Mouse (Mus musculus) kidney, adult 8-10 months (tissue): ENCODE results near the gene Sez6l.

ENCODE experiments used
- DNase-seq, 2 experiments: peaks; one replicate each; pipeline ENCODE4 v3.0.0; 2022

The Sez6l gene

DNA sequence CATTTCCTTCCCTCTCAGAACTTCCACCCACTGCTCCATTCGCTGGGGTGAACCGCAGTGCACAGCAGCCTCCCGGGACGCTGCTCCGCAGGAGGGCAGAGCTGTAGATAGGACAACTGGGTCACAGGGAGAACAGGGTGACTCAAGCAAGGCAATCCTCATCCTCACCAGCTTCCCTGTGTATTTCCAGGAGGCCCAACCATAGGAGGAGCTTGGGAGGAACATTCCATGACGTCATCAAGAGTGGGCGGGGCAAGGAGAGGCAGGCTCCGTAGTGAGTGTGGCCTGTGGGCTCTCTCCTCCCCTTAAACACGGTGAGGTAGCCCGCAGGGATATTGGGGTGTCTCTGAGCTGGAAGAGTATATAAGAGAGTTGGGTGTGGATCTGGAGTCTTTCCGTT lies 83.5 kb downstream of the Sez6l start:
- peak in 1 of 2 experiments; percentile 13 for DNase-seq

DNA sequence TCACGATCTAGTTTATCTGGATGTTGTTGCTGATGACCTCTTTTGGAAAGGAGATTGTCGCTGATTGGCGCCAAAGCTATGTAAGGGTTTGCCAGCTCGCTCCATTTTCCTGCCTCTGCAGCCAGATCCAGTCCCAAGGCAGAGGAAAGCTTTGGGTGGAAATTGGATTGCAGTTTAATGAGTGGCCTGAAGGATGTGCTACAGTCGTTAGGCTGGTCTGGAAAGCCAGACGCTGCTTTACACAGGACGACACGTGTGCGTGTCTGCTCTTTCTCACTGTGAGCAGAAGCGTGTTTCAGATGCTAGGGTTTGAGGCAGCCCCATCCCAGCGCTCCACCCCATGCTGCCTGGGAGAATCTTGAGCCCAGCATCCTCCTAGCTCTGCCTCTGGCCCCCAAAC lies 85.5 kb downstream of the Sez6l start:
- no peak for DNase-seq

DNA sequence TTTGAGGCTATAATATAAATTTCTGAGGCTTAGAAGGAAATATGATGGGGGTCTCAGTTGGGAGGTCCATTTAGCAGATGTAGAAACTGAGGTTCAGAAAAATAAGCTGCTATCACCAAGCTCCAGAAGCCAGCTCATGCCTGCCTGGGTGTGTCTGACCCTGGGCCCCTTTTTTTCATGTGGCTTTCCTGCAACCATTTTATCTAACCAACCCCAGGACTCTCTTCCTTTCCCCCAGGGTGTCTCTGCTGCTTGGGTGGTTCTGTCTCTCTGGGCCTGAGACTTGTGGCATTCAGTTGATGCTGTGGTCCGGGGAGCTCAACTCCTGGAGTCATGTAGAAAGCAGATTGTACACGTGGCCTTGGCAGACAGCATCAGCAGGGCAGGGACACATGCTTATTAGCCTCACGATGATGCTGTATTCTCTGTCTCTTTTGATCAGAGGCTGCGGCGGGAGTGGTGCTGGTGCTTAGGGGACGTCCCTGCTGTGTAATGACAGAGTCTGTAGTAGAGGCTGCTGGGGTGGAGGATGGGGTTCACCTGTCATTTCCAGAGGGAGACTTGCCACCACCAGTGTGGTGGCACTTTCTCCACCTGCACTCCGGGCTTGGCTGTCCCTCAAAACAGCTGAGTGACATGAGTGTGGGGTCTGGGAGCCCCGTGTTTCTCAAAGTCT lies 88.7 kb downstream of the Sez6l start:
- DNase-seq, result no peak

DNA sequence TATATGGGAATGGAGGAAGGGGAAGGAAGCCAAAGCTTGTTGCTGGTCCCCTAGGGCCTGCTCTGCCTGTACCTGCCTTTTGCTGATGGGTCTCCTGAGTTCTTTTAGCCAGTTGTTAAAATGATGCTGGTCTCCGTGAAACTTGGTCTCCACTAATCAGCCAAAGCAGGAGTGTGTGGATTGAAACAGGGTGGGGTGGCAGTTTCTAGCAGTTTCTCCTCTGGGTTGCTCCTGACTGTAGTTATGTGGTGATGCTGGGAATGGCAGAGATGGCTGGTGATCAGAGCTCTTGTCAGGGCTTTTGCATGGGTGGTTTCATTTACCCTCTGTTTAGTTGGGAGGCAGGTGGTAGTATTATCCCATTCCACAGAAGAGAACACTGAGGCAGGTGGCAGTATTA lies 89.5 kb downstream of the Sez6l start:
- DNase-seq, result no peak

DNA sequence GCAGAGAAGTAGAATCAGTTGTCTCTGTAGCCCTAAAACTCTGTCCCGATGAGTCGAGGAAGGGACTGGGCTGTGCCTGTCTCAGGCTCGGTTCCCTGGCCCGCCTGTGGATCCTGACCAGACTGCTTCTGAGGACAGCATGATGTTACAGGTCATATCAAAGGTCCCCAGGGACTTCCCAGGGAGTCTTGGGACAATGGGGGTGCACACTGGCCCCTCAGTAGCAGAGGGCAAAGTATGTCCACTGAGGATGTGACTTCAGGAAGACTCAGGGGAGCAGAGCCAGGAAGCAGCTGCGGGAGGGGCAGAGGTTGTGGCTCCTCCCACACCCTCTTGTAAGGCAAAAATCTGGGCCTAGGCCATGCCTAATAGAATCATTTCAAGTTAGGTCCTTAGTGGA lies 90.6 kb downstream of the Sez6l start:
- DNase-seq, result peak; percentile 36 to 47

DNA sequence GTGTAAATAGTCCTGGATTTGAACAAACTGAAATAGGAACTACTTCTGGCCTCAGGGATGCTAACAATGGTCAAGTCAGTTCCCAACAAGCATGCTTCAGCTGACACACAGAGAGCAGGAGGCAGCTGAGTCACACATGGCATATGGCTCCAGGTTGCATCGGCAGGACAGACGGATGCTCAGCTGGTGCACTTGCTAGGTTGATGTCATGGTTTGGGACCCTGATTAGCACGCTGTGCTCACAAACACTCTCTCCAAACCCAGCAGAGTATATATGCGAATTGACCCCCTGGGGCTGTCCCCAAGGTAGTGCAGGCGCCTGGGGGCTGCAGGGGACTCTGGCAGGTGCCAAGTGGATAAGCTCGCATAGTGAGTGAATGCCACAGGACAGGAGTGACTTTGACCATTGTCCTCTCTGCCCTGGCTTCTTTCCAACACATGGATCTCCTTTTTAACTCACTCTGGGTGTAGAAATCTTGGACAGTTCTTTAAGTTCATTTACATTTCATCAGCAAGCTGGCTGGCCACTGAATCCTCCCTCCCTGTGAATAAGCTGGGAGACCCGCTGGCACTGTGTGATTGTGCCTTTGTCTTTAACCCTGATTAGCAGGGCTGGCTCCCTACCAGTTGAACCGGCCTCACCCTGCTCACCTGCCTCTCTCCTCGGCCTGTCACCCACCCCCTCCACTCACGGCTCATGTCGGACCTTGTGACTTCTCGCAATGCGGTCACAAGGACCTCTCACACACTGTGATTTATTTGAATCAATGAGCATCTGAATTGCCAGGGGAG lies 91.9 kb downstream of the Sez6l start:
- no peak for DNase-seq

DNA sequence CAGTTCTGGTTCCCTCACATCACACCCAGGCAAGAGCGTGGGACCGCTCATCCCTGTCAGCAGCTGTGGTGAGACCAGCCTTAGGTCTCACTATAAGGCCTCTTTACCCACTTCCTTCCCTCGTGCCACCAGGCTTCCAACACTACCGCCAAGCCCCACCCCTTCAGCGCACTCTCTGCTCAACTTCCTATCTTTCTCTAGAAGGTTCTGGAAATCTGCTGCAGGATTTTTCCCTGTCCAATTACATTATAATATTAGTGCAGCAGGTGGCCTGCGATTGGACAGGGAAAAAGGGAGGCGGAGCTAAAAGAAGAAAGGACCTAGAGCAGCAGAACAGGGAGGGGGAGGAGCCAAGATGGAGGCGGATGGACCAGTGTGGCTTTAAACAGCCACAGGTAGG lies 94.0 kb downstream of the Sez6l start:
- DNase-seq, result no peak

DNA sequence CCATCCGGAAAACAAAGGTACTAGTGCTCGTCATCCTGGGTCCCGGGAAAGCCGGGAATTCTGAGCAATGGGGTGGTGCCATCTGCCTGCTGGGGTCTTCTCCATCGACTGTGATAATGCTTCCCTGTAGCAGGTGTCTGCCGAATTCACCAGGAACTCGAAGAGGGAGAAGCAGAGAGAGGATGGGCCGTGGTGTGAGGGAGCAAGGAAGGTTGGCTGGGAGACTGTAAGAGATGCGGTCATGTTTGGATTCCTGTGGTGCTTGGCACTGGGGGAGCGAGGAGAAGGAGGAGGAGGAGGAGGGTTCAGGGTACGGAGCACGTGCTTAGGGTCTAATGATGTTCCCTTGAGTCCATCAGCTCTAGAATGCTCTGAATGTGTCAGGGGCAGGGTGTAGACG lies 94.4 kb downstream of the Sez6l start:
- no peak for DNase-seq

DNA sequence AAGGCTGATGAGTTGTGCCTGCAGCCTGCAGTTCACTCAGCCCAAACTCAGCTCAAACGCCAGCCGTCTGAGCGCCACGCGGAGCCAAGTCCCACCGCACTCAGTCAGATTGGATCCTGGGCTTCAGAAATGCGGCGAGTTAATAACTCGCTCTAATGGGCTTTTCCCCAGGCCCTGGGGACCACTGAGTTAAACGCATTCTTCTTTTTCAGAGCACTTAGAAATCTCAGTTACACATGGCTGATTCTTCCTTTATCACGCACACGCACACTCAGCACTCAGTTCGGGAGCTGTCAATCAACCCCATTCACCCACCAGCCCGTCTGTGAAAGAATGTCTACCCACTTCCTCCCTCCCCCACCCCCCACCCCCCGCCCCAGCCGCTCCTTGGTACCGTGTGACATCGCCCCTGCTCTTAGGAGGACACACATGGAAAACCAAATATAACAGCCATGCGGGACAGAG lies 95.0 kb downstream of the Sez6l start:
- no peak for DNase-seq

DNA sequence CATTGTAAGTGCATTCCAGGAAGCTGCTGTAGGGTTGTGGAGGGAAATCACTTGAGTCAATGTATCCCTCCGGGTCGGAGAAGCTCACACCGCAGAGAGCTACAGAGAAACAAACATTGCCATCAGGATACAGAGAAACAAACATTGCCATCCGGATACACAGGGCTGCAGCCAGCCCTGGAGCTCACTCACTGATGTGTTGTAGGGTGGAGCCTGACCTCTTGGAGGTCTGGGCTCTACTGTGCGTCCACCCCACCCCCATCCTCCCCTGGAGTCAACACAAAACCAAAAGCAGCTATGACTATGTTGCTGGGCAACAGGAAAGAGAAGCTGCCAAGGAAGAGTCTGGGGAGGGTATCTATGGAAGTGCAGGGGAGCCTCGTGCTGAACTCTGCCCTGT lies 103.5 kb downstream of the Sez6l start:
- no peak for DNase-seq

DNA sequence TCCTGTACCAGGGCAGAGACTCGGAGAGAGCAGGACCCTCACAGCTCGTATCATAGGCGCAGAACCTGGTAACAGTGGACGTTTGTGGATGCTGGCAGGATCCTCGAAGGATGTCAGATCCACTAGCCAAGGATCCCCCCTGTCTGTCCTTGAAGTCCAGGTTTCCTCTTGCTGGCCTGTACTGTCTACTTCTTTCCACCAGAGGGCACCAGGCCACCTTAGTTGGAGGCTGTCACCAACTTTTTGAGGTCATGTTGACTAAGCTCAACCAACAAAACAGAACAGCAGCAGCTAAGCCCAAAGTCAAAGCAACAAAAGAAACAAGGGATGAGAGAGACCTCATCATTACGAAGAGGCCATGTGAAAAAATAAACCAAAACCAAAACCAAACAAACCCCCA lies 106.8 kb downstream of the Sez6l start:
- peak; percentile 11 to 41 for DNase-seq

DNA sequence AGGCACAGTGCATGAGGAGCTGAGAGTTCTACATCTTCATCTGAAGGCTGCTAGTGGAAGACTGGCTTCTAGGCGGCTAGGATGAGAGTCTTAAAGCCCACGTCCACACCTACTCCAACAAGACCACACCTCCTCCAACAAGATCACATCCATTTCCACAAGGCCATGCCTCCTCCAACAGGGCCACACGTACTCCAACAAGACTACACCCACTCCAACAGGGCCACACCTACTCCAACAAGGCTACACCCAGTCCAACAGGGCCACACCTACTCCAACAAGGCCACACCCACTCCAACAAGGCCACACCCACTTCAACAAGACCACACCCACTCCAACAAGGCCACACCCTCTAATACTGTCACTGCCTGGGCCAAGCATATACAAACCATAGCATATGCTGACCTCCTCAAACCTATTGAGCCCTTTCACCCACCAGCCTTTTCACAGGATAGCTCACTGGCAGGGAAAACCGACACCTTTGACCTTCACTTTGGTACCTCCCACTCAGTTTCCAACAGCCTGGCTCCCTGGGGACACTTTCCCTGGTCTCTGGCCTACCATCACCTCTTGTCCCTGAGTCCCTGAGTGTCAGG lies 107.9 kb downstream of the Sez6l start:
- DNase-seq, result no peak

DNA sequence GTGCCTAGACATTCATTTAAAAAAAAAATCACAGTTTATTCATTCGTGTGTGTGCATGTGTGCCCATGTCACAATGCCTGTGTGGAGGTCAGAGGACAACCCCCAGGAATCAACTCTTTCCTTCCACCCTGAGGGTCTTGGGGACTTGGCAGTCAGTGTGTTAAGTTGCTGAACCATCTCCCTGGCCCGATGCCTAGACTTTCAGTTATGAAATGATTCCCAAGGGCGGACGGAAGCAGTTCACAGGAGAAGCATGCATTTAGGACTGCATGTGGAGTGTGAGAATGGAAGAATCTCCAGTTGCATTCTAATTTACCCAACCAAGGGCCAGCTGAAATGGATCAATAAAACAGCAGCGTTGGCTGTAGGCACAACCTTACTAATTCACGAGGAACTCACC lies 110.7 kb downstream of the Sez6l start:
- no peak for DNase-seq

DNA sequence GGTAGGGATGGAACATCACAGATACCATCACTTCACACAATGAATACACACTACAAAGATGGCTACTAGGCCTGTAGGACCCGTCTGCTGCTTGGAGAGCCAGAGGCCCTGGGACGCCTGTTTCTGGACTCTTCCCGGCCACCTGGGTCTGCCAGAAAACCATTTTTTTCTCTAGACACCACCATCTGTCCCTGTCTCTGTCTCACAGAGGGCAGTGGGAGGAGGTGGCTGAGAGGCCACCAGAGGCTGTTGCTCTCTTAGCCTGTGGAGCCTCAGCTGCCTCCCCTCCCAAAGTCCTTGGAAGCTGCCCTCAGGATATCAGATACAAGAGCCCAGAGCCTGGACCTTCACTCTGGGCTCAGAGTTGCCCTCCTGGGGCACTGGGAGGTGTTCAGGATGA lies 117.1 kb downstream of the Sez6l start:
- no peak for DNase-seq

DNA sequence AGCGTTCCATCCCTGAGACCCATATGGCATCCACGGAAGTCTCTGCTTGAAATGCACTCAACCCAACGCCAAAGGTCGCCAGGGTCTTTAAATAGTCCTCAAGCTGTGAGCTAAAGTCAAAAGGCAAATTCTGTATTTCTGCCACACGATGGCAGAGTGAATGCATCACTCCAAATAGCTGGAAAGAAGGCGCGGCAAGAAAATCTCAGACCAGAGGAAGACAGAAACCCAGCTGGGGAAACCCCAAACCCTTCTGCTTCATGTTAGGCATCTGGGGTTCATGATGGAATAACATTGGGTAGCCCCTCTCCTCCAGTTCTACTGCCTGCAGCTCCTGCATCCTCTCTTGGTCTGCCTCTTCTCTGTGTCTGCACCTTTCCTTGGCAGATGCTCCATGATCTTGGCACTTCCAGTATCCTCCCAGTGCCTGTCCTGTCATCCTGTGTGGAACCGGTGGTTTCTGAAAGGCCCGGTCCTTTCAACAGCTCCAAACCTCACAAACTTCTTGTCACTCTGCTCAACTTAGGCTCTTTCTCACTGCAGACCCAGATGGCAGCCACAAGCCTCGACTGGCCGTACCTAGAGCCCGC lies 121.9 kb downstream of the Sez6l start:
- DNase-seq, result no peak

DNA sequence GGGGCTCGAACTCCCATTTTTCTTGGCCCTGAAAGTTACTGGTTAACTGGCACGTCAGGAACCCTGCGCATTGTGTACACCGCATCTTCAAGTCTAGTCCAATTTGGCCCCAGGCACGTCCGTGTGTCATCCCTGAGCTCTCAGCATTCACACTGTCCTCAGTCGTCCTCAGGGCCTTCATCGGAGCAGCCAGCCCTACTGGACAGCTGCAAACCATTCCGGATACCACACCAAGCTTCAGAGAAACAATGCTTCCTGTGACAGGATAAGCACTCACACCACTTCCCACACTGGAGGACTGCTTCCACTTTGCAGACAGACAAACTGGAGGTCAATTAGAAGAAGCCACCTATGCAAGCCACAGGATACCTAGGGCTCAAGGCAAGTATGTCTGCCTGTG lies 123.9 kb downstream of the Sez6l start:
- DNase-seq, result no peak

DNA sequence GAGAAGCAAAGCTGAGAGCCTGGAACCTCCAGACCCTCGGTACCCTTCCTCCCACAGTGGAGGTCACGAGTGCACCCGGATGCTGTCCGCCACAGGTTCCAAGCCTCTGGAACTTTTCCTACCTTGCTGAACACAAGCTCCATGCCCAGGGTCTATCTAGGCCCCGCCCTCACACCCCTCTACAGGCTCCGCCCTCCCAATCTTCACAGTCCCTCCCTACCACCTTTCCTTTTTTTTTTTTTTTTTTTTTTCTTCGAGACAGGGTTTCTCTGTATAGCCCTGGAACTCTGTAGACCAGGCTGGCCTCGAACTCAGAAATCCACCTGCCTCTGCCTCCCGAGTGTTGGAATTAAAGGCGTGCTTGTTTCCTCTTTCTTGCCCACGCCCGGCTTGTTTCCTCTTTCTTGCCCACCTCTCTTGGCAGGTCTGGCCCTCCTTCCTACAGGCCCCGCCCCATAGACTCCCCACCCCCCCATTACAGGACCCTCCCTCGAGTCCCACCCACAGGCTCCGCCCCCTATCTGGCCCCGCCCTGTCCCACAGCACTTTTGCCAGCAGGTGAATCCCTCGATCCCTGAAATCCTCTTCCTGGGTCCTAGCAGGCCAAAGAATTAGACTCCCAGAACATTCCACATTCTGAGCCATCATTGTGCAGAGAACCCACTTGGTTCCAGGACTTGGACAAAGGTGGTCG lies 128.1 kb downstream of the Sez6l start, which contains the start of gene Gm6588:
Gene Gm6588 (plus strand): TSS at position 680 of the 694 bp plus-strand sequence.
- no peak for DNase-seq

DNA sequence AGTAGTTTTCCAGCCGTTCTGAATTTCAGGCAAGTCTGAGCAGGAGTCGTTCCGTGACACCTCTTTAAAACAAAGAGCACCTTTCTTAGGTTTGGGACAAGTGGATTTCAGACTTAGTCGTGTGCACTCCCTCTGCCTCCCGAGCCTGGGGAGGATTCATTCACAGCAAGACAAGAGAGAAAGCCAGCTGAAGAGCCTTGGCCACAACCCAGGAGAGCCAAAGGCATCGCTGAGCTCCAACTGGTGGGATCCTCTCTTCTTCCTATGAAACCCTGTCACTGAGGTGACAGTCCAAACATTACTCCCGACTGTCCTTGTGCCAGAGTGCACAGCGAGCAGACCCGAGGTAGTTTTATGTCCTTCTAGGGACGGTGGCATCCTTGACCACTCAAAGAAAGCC lies 138.4 kb downstream of the Sez6l start:
- DNase-seq, result no peak

DNA sequence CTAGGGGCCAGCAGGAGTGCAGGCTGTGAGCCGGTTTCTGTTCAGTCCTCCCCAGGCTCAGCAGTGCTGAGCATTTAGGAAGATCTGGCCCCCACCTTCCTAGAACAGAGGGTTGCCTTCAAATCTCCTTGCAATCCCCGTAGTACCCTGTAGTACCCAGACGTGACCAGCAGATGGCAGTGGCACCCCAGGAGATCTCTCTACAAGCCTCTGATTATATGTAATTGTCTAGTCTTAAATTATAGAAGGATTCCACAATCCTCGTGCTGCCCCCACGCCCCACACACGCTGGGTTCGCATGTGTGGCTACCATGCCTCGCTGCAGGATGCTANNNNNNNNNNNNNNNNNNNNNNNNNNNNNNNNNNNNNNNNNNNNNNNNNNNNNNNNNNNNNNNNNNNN lies 144.0 kb downstream of the Sez6l start:
- DNase-seq, result peak; percentile 27 to 78

DNA sequence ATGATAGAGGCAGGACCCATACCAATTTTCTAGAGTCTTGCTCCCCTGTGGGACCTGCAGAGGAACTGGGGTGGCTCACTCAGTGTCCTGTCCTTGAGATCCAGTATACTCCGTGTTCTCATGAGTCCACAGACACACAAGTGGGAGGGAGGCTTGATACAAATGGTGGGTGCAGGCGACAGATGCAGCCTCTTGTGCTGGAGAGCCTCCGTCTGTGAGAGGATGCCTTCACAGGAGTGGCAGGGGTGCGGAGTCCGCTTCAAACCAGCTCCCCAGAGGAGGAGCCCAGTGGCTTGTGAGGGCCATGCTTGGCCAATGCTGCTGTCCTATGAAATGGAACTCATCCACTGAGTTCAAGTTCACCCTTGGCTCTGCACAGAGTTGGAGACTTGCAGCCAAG lies 145.0 kb downstream of the Sez6l start:
- no peak for DNase-seq

DNA sequence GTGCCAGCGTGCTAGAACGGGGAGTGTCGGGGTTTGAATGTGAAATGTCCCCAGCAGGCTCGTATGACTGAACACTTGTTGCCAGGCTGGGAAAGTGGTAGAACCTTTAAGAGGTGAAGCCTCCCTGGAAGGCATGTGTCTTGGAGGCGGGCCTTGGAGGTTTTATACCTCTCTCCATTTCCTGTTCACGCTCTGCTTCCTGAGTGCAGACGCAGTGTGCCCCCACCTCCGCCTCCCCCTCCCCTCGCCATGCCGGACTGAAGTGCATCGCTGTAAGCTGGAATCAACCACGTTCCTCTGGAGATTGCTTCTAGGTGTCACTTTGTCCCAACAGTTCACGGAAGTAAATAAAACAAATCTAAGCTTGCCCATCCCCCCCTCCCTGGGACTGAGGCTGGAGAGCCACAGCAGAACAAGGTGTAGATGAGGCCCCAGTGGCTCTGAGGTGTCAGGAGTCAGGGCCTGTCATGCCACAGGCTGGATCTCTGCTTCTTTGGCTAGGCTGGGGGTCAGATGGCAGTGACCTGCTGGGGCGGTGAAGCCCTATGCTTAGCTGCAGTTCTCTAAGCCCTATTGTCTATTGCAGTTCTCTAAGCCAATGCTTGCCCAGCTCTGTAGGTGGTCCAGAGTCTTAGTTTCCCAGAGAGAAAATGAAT lies 145.7 kb downstream of the Sez6l start:
- no peak for DNase-seq

DNA sequence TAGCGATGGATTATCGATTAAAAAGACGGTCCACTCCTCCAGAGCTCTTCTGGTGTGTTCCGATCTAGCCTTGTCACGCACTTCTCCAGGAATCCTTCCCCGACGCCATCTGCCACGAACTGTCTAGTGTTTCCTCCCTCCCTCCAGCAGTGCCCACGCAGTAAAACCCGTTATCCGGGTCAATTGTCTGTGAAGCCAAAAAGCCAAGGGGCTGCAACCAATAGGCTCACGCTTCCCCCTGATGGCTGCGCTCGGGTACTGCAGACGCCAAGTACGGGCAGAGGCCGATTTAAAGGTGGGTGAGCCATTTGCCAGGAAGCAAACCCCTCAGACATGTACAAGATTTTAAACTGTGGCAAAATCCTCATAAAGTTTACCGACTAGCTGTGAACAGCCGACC lies 148.0 kb downstream of the Sez6l start:
- peak; percentile 11 to 48 for DNase-seq
